Mouse (Mus musculus): ENCODE results near the gene H2al2a.

GRCm38 (mm10) chr2:18029656-18030055, 32.9 kb upstream of the H2al2a start:
- TF ChIP-seq GATA1 (IDR thresholded peaks at IDR 0.05; ENCODE audit: borderline replicate concordance, low read length) (no peak), FLI1 (IDR thresholded peaks at IDR 0.05; ENCODE audit: low read length) (no peak)
